Comparison of ENCODE assay signal across 11 mouse cellular contexts in the genomic region with DNA sequence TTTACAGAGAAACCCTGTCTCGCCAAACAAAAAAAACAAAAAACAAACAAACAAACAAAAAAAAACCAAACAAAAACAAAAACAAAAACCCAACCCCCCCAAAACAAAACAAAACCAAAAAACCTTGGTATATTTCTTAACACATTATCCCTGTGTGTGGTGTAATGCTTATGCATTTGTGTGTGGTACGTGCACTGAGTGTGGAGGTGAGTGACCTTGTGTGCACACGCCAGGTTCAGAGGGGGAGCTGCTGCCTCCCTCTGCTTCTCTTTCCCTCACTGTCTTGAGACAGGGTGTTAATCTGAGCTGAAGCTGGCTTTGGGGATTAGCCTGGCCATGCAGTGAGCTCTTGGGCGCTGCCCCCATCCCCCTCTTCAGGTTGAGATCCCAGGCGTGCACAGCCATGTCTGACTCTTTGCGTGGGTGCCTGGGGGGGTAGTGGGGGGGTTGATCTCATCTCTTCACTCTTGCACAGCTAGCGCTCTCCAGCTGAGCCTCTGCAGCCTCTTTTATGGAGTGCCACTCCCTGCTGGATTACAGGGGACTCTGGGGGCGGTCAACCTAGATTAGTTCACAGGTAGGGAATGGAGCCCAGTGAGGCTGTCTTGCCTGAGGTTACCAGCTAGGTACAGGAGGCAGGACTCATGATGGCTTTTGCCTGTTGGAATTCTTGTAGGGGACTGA. TPM values are rescaled to one million over a fixed set of nuclear protein-coding genes. Genes with fewer than 3 reads are reported as not detected.
DNase-seq lines count a peak whose midpoint lies in the region; ATAC-seq and TF ChIP-seq lines count a peak whose summit lies in the region.
"Had no signal": no experiment of that assay in that cellular context is flagged by ENCODE, and none has a peak within 500 bp of the region (broad histone marks: within the 10 kb centered on the region; RNA-seq: fewer than 3 reads in every experiment).

No protein-coding gene starts in this region.

- H3K4me1 ChIP-seq in forebrain, embryonic 14.5 days (ENCODE audit: control insufficient read depth, insufficient read depth, low read length), result peaks cover 29% of the 10 kb centered on the region
- H3K4me1 ChIP-seq in forebrain, postnatal 0 days (ENCODE audit: insufficient read depth), result peaks cover 16% of the 10 kb centered on the region
- H3K4me1 ChIP-seq in kidney, embryonic 15.5 days, result peaks cover 88% of the 10 kb centered on the region
- H3K4me1 ChIP-seq in liver, embryonic 14.5 days (replicated peaks; ENCODE audit: control insufficient read depth in 2 of 2, insufficient read depth in 2 of 2, low read length in 1 of 2), result peaks cover 12 to 23% of the 10 kb centered on the region in 2 experiments

- H3K4me2 ChIP-seq in forebrain, embryonic 14.5 days (ENCODE audit: low read length), result no peak overlapping the region
- no peak overlapping the region for H3K4me2 ChIP-seq in forebrain, postnatal 0 days (ENCODE audit: low read depth)
- H3K4me2 ChIP-seq in kidney, embryonic 15.5 days, result peak overlapping the region; percentile 10
- H3K4me2 ChIP-seq in liver, embryonic 14.5 days (ENCODE audit: low read depth), result peak overlapping the region; percentile 8; the same call in 1 of the 2 replicates

- WGBS in forebrain, embryonic 14.5 days, result 61% methylated on average over 8 of the region's 8 CpGs
- 65% methylated on average over 8 of the region's 8 CpGs for WGBS in forebrain, postnatal 0 days
- 46% methylated on average over 8 of the region's 8 CpGs for WGBS in kidney, embryonic 15.5 days
- 56% methylated on average over 8 of the region's 8 CpGs for WGBS in liver, embryonic 14.5 days (ENCODE audit: insufficient replicate concordance)

- H3K36me3 ChIP-seq in forebrain, embryonic 14.5 days (ENCODE audit: control insufficient read depth, insufficient read depth, low read length), result no peaks in the 10 kb centered on the region
- H3K36me3 ChIP-seq in forebrain, postnatal 0 days (ENCODE audit: insufficient read depth), result no peaks in the 10 kb centered on the region
- no peaks in the 10 kb centered on the region for H3K36me3 ChIP-seq in kidney, embryonic 15.5 days
- no peaks in the 10 kb centered on the region for H3K36me3 ChIP-seq in liver, embryonic 14.5 days (replicated peaks; ENCODE audit: control insufficient read depth, insufficient read depth, low read depth)

- H3K9me3 ChIP-seq in forebrain, embryonic 14.5 days (replicated peaks; ENCODE audit: control insufficient read depth, low read length), result no peaks in the 10 kb centered on the region
- H3K9me3 ChIP-seq in forebrain, postnatal 0 days (ENCODE audit: low read length), result no peaks in the 10 kb centered on the region
- H3K9me3 ChIP-seq in kidney, embryonic 15.5 days (replicated peaks), result no peaks in the 10 kb centered on the region
- no peaks in the 10 kb centered on the region for H3K9me3 ChIP-seq in liver, embryonic 14.5 days (ENCODE audit: control insufficient read depth, low read length)

- TF ChIP-seq EP300 in liver, embryonic 14.5 days (IDR thresholded peaks at IDR 0.05; ENCODE audit: low read depth), result no peak

- no peak for DNase-seq in forebrain, embryonic 14.5 days (ENCODE audit: low spot score)
- no peak for DNase-seq in forebrain, postnatal 0 days
- DNase-seq in kidney, adult 8-10 months, result no peak
- no peak for DNase-seq in liver, embryonic 14.5 days (ENCODE audit: low read depth in 3 of 3, low spot score in 3 of 3)
- DNase-seq in gastrocnemius, postnatal 4 days (ENCODE audit: low spot score in 2 of 2), result no peak
- DNase-seq: adrenal gland, postnatal 25 days had no signal

- ATAC-seq in forebrain, embryonic 14.5 days, result no peak
- ATAC-seq in forebrain, postnatal 0 days, result no peak
- peak; percentile 44 for ATAC-seq in kidney, embryonic 15.5 days (replicated peaks; ENCODE audit: low FRiP score)
- 0 out of 2 replicates have a peak, but pooled peaks have one; percentile 2 for ATAC-seq in common myeloid progenitor, adult 5-6 weeks (replicated peaks; ENCODE audit: low read depth, poor library complexity, severe bottlenecking)
- ATAC-seq in liver, embryonic 14.5 days (ENCODE audit: insufficient read depth), result 0 out of 2 replicates have a peak, but pooled peaks have one; percentile 6
- no peak for ATAC-seq in activated CD4-positive, CD25-positive, alpha-beta regulatory T cell, adult 4 months
- ATAC-seq: midbrain, embryonic 16.5 days had no signal

- no peak for TF ChIP-seq CTCF in forebrain, postnatal 0 days (IDR thresholded peaks at IDR 0.05; ENCODE audit: low read depth)
- TF ChIP-seq CTCF in liver, embryonic 14.5 days (IDR thresholded peaks at IDR 0.05; ENCODE audit: low read depth), result no peak

- no peaks in the 10 kb centered on the region for H3K27me3 ChIP-seq in forebrain, embryonic 14.5 days (replicated peaks; ENCODE audit: control insufficient read depth, insufficient read depth, low read length)
- H3K27me3 ChIP-seq in forebrain, postnatal 0 days (ENCODE audit: insufficient read depth, low read length), result no peaks in the 10 kb centered on the region
- H3K27me3 ChIP-seq in kidney, embryonic 15.5 days, result no peaks in the 10 kb centered on the region
- no peaks in the 10 kb centered on the region for H3K27me3 ChIP-seq in liver, embryonic 14.5 days (ENCODE audit: control insufficient read depth, insufficient read depth, low read length)

- H3K4me3 ChIP-seq in forebrain, embryonic 14.5 days (ENCODE audit: low read depth, low read length), result no peak overlapping the region
- no peak overlapping the region for H3K4me3 ChIP-seq in forebrain, postnatal 0 days (ENCODE audit: low read depth, low read length)
- no peak overlapping the region for H3K4me3 ChIP-seq in kidney, embryonic 15.5 days (replicated peaks)
- H3K4me3 ChIP-seq in liver, embryonic 14.5 days (ENCODE audit: insufficient read depth in 1 of 2, low read depth in 2 of 2, low read length in 2 of 2), result no peak overlapping the region
- H3K4me3 ChIP-seq: erythroblast, embryonic 14.5 days had no signal

- 0 out of 2 replicates have a peak overlapping the region, but pooled peaks have one; percentile 7 for H3K9ac ChIP-seq in forebrain, embryonic 14.5 days (ENCODE audit: low read length)
- H3K9ac ChIP-seq in forebrain, postnatal 0 days, result no peak overlapping the region
- no peak overlapping the region for H3K9ac ChIP-seq in kidney, embryonic 15.5 days
- H3K9ac ChIP-seq in liver, embryonic 14.5 days (replicated peaks), result no peak overlapping the region

- no peak overlapping the region for H3K27ac ChIP-seq in forebrain, embryonic 14.5 days (ENCODE audit: low read depth, low read length)
- H3K27ac ChIP-seq in forebrain, postnatal 0 days (ENCODE audit: low read depth, low read length), result no peak overlapping the region
- H3K27ac ChIP-seq in kidney, embryonic 15.5 days, result peak overlapping the region; percentile 89
- H3K27ac ChIP-seq in liver, embryonic 14.5 days, result no peak overlapping the region; the same call in 1 of the 2 replicates

RNA-seq across cellular contexts. Expression of gene Notch2, which starts 32.3 kb away (rescaled TPM):
- 13.6 and 18.1 TPM in 2 replicates for polyA plus RNA-seq in forebrain, embryonic 14.5 days (2014; fragmentation: Nextera tagmentation; extraction: Ambion mirVana)
- 16.6 and 28.4 TPM in 2 replicates for total RNA-seq in forebrain, postnatal 0 days (2014; rRNA removed)
- polyA plus RNA-seq in forebrain, postnatal 0 days (2015; fragmentation: Nextera tagmentation; extraction: Ambion mirVana), result 5.9 and 8.1 TPM in 2 replicates
- polyA plus RNA-seq in kidney, embryonic 15.5 days (2015; fragmentation: Nextera tagmentation; extraction: Ambion mirVana), result 33.1 and 33.8 TPM in 2 replicates
- 41.1 and 48.9 TPM in 2 replicates for total RNA-seq in common myeloid progenitor, adult 5-6 weeks (2017)
- 2.7 and 3.0 TPM in 2 replicates for polyA plus RNA-seq in liver, embryonic 14.5 days (2012; rRNA removed)
- 5.4 and 5.8 TPM in 2 replicates for polyA plus RNA-seq in liver, embryonic 14.5 days (2014; fragmentation: Nextera tagmentation; extraction: Ambion mirVana)
- 10 to 100 TPM; 14.1 to 17.5 TPM for polyA plus RNA-seq in activated CD4-positive, CD25-positive, alpha-beta regulatory T cell, adult 4 months (2017; shearing (Covaris generic))
- 10 to 100 TPM; 63.4 to 63.7 TPM for total RNA-seq in gastrocnemius, postnatal 4 days (2021)

Comparison
In these comparisons a context has a peak if more than half of its experiments do, and no peak if none do; other contexts are left out.
1. ATAC-seq: peak in kidney, embryonic 15.5 days (single experiment), common myeloid progenitor, adult 5-6 weeks (single experiment) and liver, embryonic 14.5 days (single experiment); none in forebrain, embryonic 14.5 days (single experiment), forebrain, postnatal 0 days (single experiment) and activated CD4-positive, CD25-positive, alpha-beta regulatory T cell, adult 4 months (single experiment).
2. H3K4me2 ChIP-seq: peak in kidney, embryonic 15.5 days (single experiment) and liver, embryonic 14.5 days (single experiment); none in forebrain, embryonic 14.5 days (single experiment) and forebrain, postnatal 0 days (single experiment).